Mouse (Mus musculus) liver, embryonic 11.5 days (tissue): Measurements from ENCODE around the gene Arntl. TPM values are rescaled to one million over a fixed set of nuclear protein-coding genes. Genes with fewer than 3 reads are reported as not detected.
A peak's percentile ranks its signal among the peaks of the same experiment; 100 is the strongest.
"Not testable (repeated sequence)": the region's sequence is repeated elsewhere in the genome, so short reads cannot be mapped to it uniquely, and the experiment has no call there.

Source experiments
- ATAC-seq: fragments of 200-750 bp; cut with Nextera tagmentation; replicated peaks from 2 replicates; pipeline ENCODE4 v1.8.0; 2017; ENCODE audit warnings: moderate number of reproducible peaks, mild to moderate bottlenecking, moderate TSS enrichment, moderate library complexity; ENCODE audit not compliant: low FRiP score
- DNase-seq: peaks from one replicate; pipeline ENCODE4 v3.0.0-alpha.2; 2017; ENCODE audit warnings: low spot score
- H3K27ac ChIP-seq: fragments of 300-500 bp; sonication (generic); 2 replicates; pipeline ENCODE4 v1.5.1; 2014; ENCODE audit warnings: mild to moderate bottlenecking, low read depth, low read length, control low read depth
- H3K27me3 ChIP-seq: fragments of 300-500 bp; sonication (generic); replicated peaks from 2 replicates; pipeline ENCODE4 v1.6.1; 2014; ENCODE audit warnings: low read length, mixed read lengths; ENCODE audit not compliant: control insufficient read depth, insufficient read depth
- H3K36me3 ChIP-seq: fragments of 300-500 bp; sonication (generic); 2 replicates; pipeline ENCODE4 v1.6.1; 2014; ENCODE audit warnings: mild to moderate bottlenecking, low read length, moderate library complexity, mixed read lengths; ENCODE audit not compliant: control insufficient read depth, insufficient read depth
- H3K4me1 ChIP-seq: fragments of 300-500 bp; sonication (generic); replicated peaks from 2 replicates; pipeline ENCODE4 v1.6.1; 2014; ENCODE audit warnings: low read length, mixed read lengths; ENCODE audit not compliant: control insufficient read depth, insufficient read depth
- H3K4me2 ChIP-seq: fragments of 300-500 bp; sonication (generic); 2 replicates; pipeline ENCODE4 v1.6.1; 2014; ENCODE audit warnings: mild to moderate bottlenecking, control low read depth, moderate library complexity
- H3K4me3 ChIP-seq: fragments of 300-500 bp; sonication (generic); 2 replicates; pipeline ENCODE4 v1.5.1; 2014; ENCODE audit warnings: low read depth, low read length, control low read depth
- H3K9ac ChIP-seq: fragments of 300-500 bp; sonication (generic); 2 replicates; pipeline ENCODE4 v1.6.1; 2014; ENCODE audit warnings: low read depth, low read length, control low read depth
- H3K9me3 ChIP-seq: fragments of 300-500 bp; sonication (generic); 2 replicates; pipeline ENCODE4 v1.6.1; 2016; ENCODE audit warnings: low read length, inconsistent platforms, mixed read lengths; ENCODE audit not compliant: control insufficient read depth
- WGBS: fragments of 180-500 bp; shearing (Covaris S2); extraction: QIAGEN DNeasy Blood & Tissue Kit; methylation state at CpG from one replicate; pipeline ENCODE4 v1.1.7; 2014; 5-methylcytosine and 5-hydroxymethylcytosine counted together
- polyA plus RNA-seq: library from polyadenylated mRNA; unstranded; fragments of >200 nt; fragmentation: Nextera tagmentation; extraction: Ambion mirVana; gene quantifications from 2 replicates; pipeline ENCODE4 v1.2.1, GENCODE M21; 2014

The Arntl gene
- polyA plus RNA-seq, 1 experiment from 2014 or later: 8.4 TPM

- H3K4me3 ChIP-seq: no peak overlapping the region
- H3K4me2 ChIP-seq: no peak overlapping the region
- H3K4me1 ChIP-seq: no peaks in the 10 kb centered on the region
- H3K9me3 ChIP-seq: no peaks in the 10 kb centered on the region
- no peak overlapping the region for H3K9ac ChIP-seq
- WGBS: 81% methylated on average over 6 of the region's 6 CpGs
- no peak for DNase-seq
- no peak for ATAC-seq
- H3K36me3 ChIP-seq: no peaks in the 10 kb centered on the region
- H3K27me3 ChIP-seq: no peaks in the 10 kb centered on the region
- no peak overlapping the region for H3K27ac ChIP-seq
Measured at GRCm38 (mm10) chr7:113251554-113251953, 44.3 kb downstream of the Arntl start.

- WGBS: 87% methylated on average over 7 of the region's 7 CpGs
- H3K4me1 ChIP-seq: no peaks in the 10 kb centered on the region
Measured at GRCm38 (mm10) chr7:113253777-113254405, 46.6 kb downstream of the Arntl start.

GRCm38 (mm10) chr7:113256046-113256445, 48.8 kb downstream of the Arntl start:
- no peak overlapping the region for H3K9ac ChIP-seq
- WGBS: 38% methylated on average over 4 of the region's 4 CpGs
- DNase-seq (no peak), ATAC-seq (no peak)
- H3K27me3 ChIP-seq: no peaks in the 10 kb centered on the region
- no peak overlapping the region for H3K27ac ChIP-seq
- H3K4me1 ChIP-seq: no peaks in the 10 kb centered on the region
- no peak overlapping the region for H3K4me2 ChIP-seq
- H3K36me3 ChIP-seq: no peaks in the 10 kb centered on the region
- no peaks in the 10 kb centered on the region for H3K9me3 ChIP-seq
- no peak overlapping the region for H3K4me3 ChIP-seq

More at GRCm38 (mm10) chr7:113253777-113254405, 46.6 kb downstream of the Arntl start:
- ATAC-seq: no peak
- Histone ChIP-seq H3K36me3 (no peaks in the 10 kb centered on the region), H3K4me2 (no peak overlapping the region), H3K9ac (no peak overlapping the region), H3K4me3 (no peak overlapping the region), H3K27ac (no peak overlapping the region), H3K27me3 (no peaks in the 10 kb centered on the region), H3K9me3 (no peaks in the 10 kb centered on the region)
- no peak for DNase-seq

GRCm38 (mm10) chr7:113258430-113258829, 51.2 kb downstream of the Arntl start:
- H3K4me3 ChIP-seq: no peak overlapping the region
- H3K4me1 ChIP-seq: no peaks in the 10 kb centered on the region
- H3K27ac ChIP-seq: no peak overlapping the region
- H3K9ac ChIP-seq: no peak overlapping the region
- DNase-seq: no peak
- 50% methylated on average over 4 of the region's 4 CpGs for WGBS
- no peaks in the 10 kb centered on the region for H3K36me3 ChIP-seq
- no peaks in the 10 kb centered on the region for H3K9me3 ChIP-seq
- H3K4me2 ChIP-seq: no peak overlapping the region
- no peak for ATAC-seq
- H3K27me3 ChIP-seq: no peaks in the 10 kb centered on the region

- Histone ChIP-seq H3K4me1 (no peaks in the 10 kb centered on the region), H3K9me3 (no peaks in the 10 kb centered on the region), H3K9ac (no peak overlapping the region), H3K27me3 (no peaks in the 10 kb centered on the region), H3K36me3 (no peaks in the 10 kb centered on the region), H3K4me2 (no peak overlapping the region), H3K27ac (no peak overlapping the region), H3K4me3 (no peak overlapping the region)
- WGBS: 68% methylated on average over 21 of the region's 21 CpGs
- DNase-seq: no peak
- ATAC-seq: 0 out of 2 replicates have a peak, but pooled peaks have one; percentile 18
Measured at GRCm38 (mm10) chr7:113260321-113261167, 53.3 kb downstream of the Arntl start.

- Histone ChIP-seq H3K9ac (no peak overlapping the region), H3K36me3 (no peaks in the 10 kb centered on the region), H3K4me1 (no peaks in the 10 kb centered on the region), H3K27ac (no peak overlapping the region), H3K4me3 (no peak overlapping the region), H3K9me3 (no peaks in the 10 kb centered on the region), H3K4me2 (no peak overlapping the region), H3K27me3 (no peaks in the 10 kb centered on the region)
- DNase-seq (no peak), ATAC-seq (no peak)
- WGBS: 65% methylated on average over 3 of the region's 3 CpGs
Measured at GRCm38 (mm10) chr7:113261690-113262089, 54.4 kb downstream of the Arntl start.

GRCm38 (mm10) chr7:113262510-113263467, 55.5 kb downstream of the Arntl start:
- H3K27me3 ChIP-seq, H3K4me2 ChIP-seq, H3K27ac ChIP-seq: not testable (repeated sequence)

GRCm38 (mm10) chr7:113263990-113264389, 56.7 kb downstream of the Arntl start:
- no peak for DNase-seq
- ATAC-seq: peak; percentile 8; the same call in 1 of the 2 replicates
- no peaks in the 10 kb centered on the region for H3K36me3 ChIP-seq
- no peak overlapping the region for H3K4me2 ChIP-seq
- no peak overlapping the region for H3K27ac ChIP-seq
- 74% methylated on average over 1 of the region's 1 CpGs for WGBS
- H3K4me3 ChIP-seq: no peak overlapping the region
- H3K9me3 ChIP-seq: no peaks in the 10 kb centered on the region
- H3K4me1 ChIP-seq: no peaks in the 10 kb centered on the region
- no peak overlapping the region for H3K9ac ChIP-seq
- H3K27me3 ChIP-seq: no peaks in the 10 kb centered on the region

More at GRCm38 (mm10) chr7:113262510-113263467, 55.5 kb downstream of the Arntl start:
- not testable (repeated sequence) for H3K4me1 ChIP-seq, H3K4me3 ChIP-seq, H3K36me3 ChIP-seq, DNase-seq, ATAC-seq, H3K9ac ChIP-seq, H3K9me3 ChIP-seq
- WGBS: 43% methylated on average over 14 of the region's 14 CpGs
